Mouse (Mus musculus) layer of hippocampus, postnatal 25 days (tissue): Measurements from ENCODE around the gene 9930104L06Rik. TPM values are rescaled to one million over a fixed set of nuclear protein-coding genes. Genes with fewer than 3 reads are reported as not detected.

Source experiments
- DNase-seq, 2 experiments: peaks; one replicate each; pipeline ENCODE4 v3.0.0; 2022; ENCODE audit warnings: mixed read lengths in 2 of 2, low spot score in 1 of 2; ENCODE audit errors: extremely low spot score in 1 of 2
- total RNA-seq, 2 experiments: library from RNA; stranded (reverse); gene quantifications; 2 replicates each; pipeline ENCODE4 v1.2.3; 2021

The 9930104L06Rik gene
- total RNA-seq, 2 experiments from 2014 or later: 20.1 to 20.4 TPM

GRCm38 (mm10) chr4:124989787-124990253, 53.0 kb downstream of the 9930104L06Rik start:
- DNase-seq: no peak

- DNase-seq: no peak
Measured at GRCm38 (mm10) chr4:124990325-124990724, 53.5 kb downstream of the 9930104L06Rik start.

Other genes with a start within 250 kb of the 9930104L06Rik start
- 10 to 100 TPM; 15.1 to 16.6 TPM for gene Utp11, start 243.4 kb upstream of the 9930104L06Rik start, total RNA-seq
- 1 to 10 TPM; 2.3 to 2.8 TPM for gene Fhl3, start 236.3 kb upstream of the 9930104L06Rik start, total RNA-seq
- gene Sf3a3, start 222.3 kb upstream of the 9930104L06Rik start, total RNA-seq: 10 to 100 TPM; 34.6 to 34.8 TPM
- 10 to 100 TPM; 34.6 to 51.5 TPM for gene Inpp5b, start 195.2 kb upstream of the 9930104L06Rik start, total RNA-seq
- gene Mtf1, start 134.9 kb upstream of the 9930104L06Rik start, total RNA-seq: 10 to 100 TPM; 26.4 to 28.8 TPM
- gene Yrdc, start 86.4 kb upstream of the 9930104L06Rik start, total RNA-seq: 10 to 100 TPM; 31.6 to 32.3 TPM
- 100 to 1,000 TPM in 1 of 2 experiments, 10 to 100 TPM in 1; 88.5 to 105 TPM for gene 1110065P20Rik, start 85.9 kb upstream of the 9930104L06Rik start, total RNA-seq
- 10 to 100 TPM; 50.0 to 53.1 TPM for gene Maneal, start 74.9 kb upstream of the 9930104L06Rik start, total RNA-seq
- 10 to 100 TPM; 25.8 to 30.6 TPM for gene Epha10, start 56.1 kb upstream of the 9930104L06Rik start, total RNA-seq
- 1 to 10 TPM; 2.2 to 2.6 TPM for gene Cdca8, start 2.3 kb downstream of the 9930104L06Rik start, total RNA-seq
- gene Rspo1, start 49.4 kb downstream of the 9930104L06Rik start, total RNA-seq: 1 to 10 TPM; 7.4 to 7.9 TPM
- 10 to 100 TPM; 54.3 to 66.8 TPM for gene Gnl2, start 79.5 kb downstream of the 9930104L06Rik start, total RNA-seq
- under 1 TPM; 0.37 to 0.73 TPM for gene Dnali1, start 128.7 kb downstream of the 9930104L06Rik start, total RNA-seq
- 10 to 100 TPM; 13.8 to 16.3 TPM for gene Snip1, start 129.6 kb downstream of the 9930104L06Rik start, total RNA-seq
- gene Meaf6, start 148.1 kb downstream of the 9930104L06Rik start, total RNA-seq: 100 to 1,000 TPM; 116 to 120 TPM
- under 1 TPM; 0.71 to 0.99 TPM for gene Zc3h12a, start 190.8 kb downstream of the 9930104L06Rik start, total RNA-seq